Mouse (Mus musculus) cerebellum, postnatal 10 days (tissue): ENCODE data around the gene Gm8797.
A peak's percentile ranks its signal among the peaks of the same experiment; 100 is the strongest.
"Not testable (repeated sequence)": the region's sequence is repeated elsewhere in the genome, so short reads cannot be mapped to it uniquely, and the experiment has no call there.

Experiments
- DNase-seq, 2 experiments: peaks; one replicate each; pipeline ENCODE4 v3.0.0; 2021; ENCODE audit warnings: mixed read lengths in 2 of 2

Gm8797 gene

GRCm38 (mm10) chr3:5750506-5750905 lies at the start of gene Gm8797:
Gm8797 (plus strand) TSS chr3:5750806.
- not testable (repeated sequence) for DNase-seq

- DNase-seq = no peak
Observed at GRCm38 (mm10) chr3:5714481-5714880, 36.1 kb upstream of the Gm8797 start.

DNA sequence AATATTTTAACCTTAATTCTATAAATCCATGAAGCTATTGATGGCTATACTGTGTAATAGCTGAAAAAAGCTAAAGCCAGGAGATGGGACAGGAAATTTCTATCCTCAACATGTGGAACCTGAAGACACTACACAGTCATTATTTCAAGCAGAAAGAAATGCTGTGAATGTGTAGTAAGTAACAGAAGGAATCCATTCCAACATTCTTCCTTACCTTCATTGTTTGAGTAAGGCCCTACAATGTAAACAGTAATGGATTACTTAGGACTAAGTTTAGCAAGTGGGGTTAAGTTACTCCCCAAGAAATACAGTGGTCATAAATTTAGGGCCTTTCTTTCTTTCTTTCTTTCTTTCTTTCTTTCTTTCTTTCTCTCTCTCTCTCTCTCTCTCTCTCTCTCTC lies 17.7 kb upstream of the Gm8797 start:
- no peak for DNase-seq

GRCm38 (mm10) chr3:5754763-5755478 lies 4.3 kb downstream of the Gm8797 start:
- peak; percentile 92 to 93 for DNase-seq

- DNase-seq = no peak
Observed at GRCm38 (mm10) chr3:5766256-5766655, 15.7 kb downstream of the Gm8797 start.

DNA sequence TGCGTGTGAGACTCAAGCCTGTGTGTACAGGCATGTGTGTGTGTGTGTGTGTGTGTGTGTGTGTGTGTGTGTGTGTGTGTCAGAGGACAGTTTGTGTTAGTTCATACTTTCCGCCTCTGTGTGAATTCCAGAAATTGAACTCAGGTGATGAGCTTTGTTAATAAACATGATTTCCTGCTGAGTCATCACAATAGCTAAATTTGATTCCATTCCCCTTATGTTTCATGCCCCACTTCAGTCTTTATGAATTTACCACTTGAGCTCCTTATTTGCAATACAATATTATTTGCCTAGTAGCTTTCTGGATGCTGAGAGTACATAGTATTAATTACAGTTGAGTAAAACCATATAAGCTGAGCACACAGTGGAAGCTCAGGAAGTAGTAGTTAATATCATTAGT lies 26.3 kb downstream of the Gm8797 start:
- no peak for DNase-seq
